Mouse (Mus musculus): ENCODE measurements at regions not wholly inside any gene's neighbourhood (a gene's known extent, or its start where the extent isn't known, plus 50 kb on each side); places are given as distances from the start of the nearest gene placed in this dataset.
A peak's percentile ranks its signal among the peaks of the same experiment; 100 is the strongest.

GRCm38 (mm10) chr13:42244240-42245086, 56.8 kb upstream of the Edn1 start:
- Histone ChIP-seq H3K9me3 (ENCODE audit: control insufficient read depth, low read length) (no peaks in the 10 kb centered on the region), H3K27me3 (ENCODE audit: control insufficient read depth, insufficient read depth, low read depth, low read length) (no peaks in the 10 kb centered on the region), H3K4me1 (replicated peaks; ENCODE audit: control insufficient read depth, insufficient read depth, low read length) (peaks cover 8% of the 10 kb centered on the region; the same call in 1 of the 2 replicates), H3K27ac (ENCODE audit: low read length) (no peak overlapping the region), H3K4me3 (ENCODE audit: low read length) (no peak overlapping the region), H3K36me3 (ENCODE audit: control insufficient read depth, insufficient read depth, low read length) (no peaks in the 10 kb centered on the region), H3K4me2 (ENCODE audit: low read depth, low read length) (no peak overlapping the region), H3K9ac (ENCODE audit: low read length) (no peak overlapping the region)
- WGBS, result 36% methylated on average over 7 of the region's 7 CpGs
- peak; percentile 77; the same call in 1 of the 2 replicates for ATAC-seq (ENCODE audit: low read depth)

GRCm38 (mm10) chr13:42245753-42246409, 55.4 kb upstream of the Edn1 start:
- Histone ChIP-seq H3K36me3 (ENCODE audit: control insufficient read depth, insufficient read depth, low read length) (no peaks in the 10 kb centered on the region), H3K4me3 (ENCODE audit: low read length) (no peak overlapping the region), H3K9ac (ENCODE audit: low read length) (no peak overlapping the region), H3K9me3 (ENCODE audit: control insufficient read depth, low read length) (no peaks in the 10 kb centered on the region), H3K4me2 (ENCODE audit: low read depth, low read length) (no peak overlapping the region), H3K27ac (ENCODE audit: low read length) (no peak overlapping the region), H3K27me3 (ENCODE audit: control insufficient read depth, insufficient read depth, low read depth, low read length) (no peaks in the 10 kb centered on the region), H3K4me1 (replicated peaks; ENCODE audit: control insufficient read depth, insufficient read depth, low read length) (peaks cover 8% of the 10 kb centered on the region; the same call in 1 of the 2 replicates)
- WGBS, result 77% methylated on average over 11 of the region's 11 CpGs
- no peak for ATAC-seq (ENCODE audit: low read depth)

Data from lung, embryonic 16.5 days (tissue).